Mouse (Mus musculus) embryonic fibroblast, embryonic 13.5 days (primary cell): ENCODE results near the gene Hmces.

Source experiments
- CTCF ChIP-seq: IDR thresholded peaks from 2 replicates; pipeline ENCODE4 v1.5.1; 2011; ENCODE audit warnings: mild to moderate bottlenecking, control low read depth, low read length, moderate library complexity, borderline replicate concordance; ENCODE audit not compliant: insufficient read depth
- POLR2A ChIP-seq: IDR thresholded peaks from 2 replicates; pipeline ENCODE4 v1.6.1; 2011; ENCODE audit warnings: low read depth, mild to moderate bottlenecking, control low read depth, low read length, moderate library complexity

DNA sequence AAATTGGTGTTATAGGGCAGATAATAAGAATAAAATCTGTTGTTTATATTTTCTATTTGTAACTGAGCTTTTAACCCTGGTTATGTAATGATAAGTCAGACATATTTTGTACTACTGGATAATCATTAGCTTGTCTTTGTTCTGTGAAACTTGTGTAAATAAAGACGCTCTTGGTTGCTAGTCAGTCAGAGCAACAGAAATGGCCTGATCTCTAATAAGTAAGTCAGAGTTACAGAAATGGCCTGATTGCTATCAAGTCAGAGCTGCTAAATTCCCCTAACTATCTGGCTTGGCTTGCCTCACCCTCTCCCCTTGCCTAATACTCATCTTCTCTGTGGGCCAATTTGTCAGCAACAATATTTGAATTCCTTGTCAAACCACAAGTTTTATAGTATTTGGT, 27.0 kb upstream of the Hmces start:
- TF ChIP-seq POLR2A (no peak), CTCF (no peak)
